ENCODE assay signal across 8 mouse cellular contexts in genomic region chr5:142905038-142905695, GRCm38 (mm10). TPM values are rescaled to one million over a fixed set of nuclear protein-coding genes. Genes with fewer than 3 reads are reported as not detected.
DNase-seq lines count a peak whose midpoint lies in the region; ATAC-seq and TF ChIP-seq lines count a peak whose summit lies in the region.

No protein-coding gene starts in this region.

- H3K36me3 ChIP-seq in hindbrain, embryonic 11.5 days (ENCODE audit: control insufficient read depth, insufficient read depth, low read length), result peaks cover 21% of the 10 kb centered on the region
- H3K36me3 ChIP-seq in midbrain, embryonic 13.5 days, result peaks cover 51% of the 10 kb centered on the region

- peaks cover 22% of the 10 kb centered on the region for H3K4me1 ChIP-seq in bone marrow macrophage, adult 2 months (ENCODE audit: control insufficient read depth, insufficient read depth, low read length)
- H3K4me1 ChIP-seq in hindbrain, embryonic 11.5 days (replicated peaks; ENCODE audit: control insufficient read depth, insufficient read depth, low read length), result peaks cover 11% of the 10 kb centered on the region; the same call in 1 of the 2 replicates
- H3K4me1 ChIP-seq in midbrain, embryonic 13.5 days (replicated peaks), result peaks cover 58% of the 10 kb centered on the region

- no peak for TF ChIP-seq POLR2A in bone marrow macrophage, adult 2 months (IDR thresholded peaks at IDR 0.05; ENCODE audit: borderline replicate concordance, low read depth, low read length)

- H3K9ac ChIP-seq in hindbrain, embryonic 11.5 days (ENCODE audit: low read depth, low read length), result peak overlapping the region; percentile 82
- H3K9ac ChIP-seq in midbrain, embryonic 13.5 days (replicated peaks), result peak overlapping the region; percentile 100

- peak overlapping the region; percentile 100 for H3K27ac ChIP-seq in layer of hippocampus, adult 2 months
- H3K27ac ChIP-seq in bone marrow macrophage, adult 2 months (ENCODE audit: insufficient read depth, low read depth, low read length), result peak overlapping the region; percentile 99
- H3K27ac ChIP-seq in hindbrain, embryonic 11.5 days (ENCODE audit: low read depth, low read length), result peak overlapping the region; percentile 96
- peak overlapping the region; percentile 100 for H3K27ac ChIP-seq in midbrain, embryonic 13.5 days

- WGBS in hindbrain, embryonic 11.5 days, result 5% methylated on average over 27 of the region's 27 CpGs
- WGBS in midbrain, embryonic 13.5 days, result 4% methylated on average over 27 of the region's 27 CpGs

- intact Hi-C loops in left cerebral cortex, postnatal 10 days (cut with DNase I), result loop anchor here (5.0 kb wide), 2 partner anchors 57 to 88 kb away; partner anchors contain the start of genes Fscn1 and Tnrc18

- peak overlapping the region; percentile 82 for H3K4me3 ChIP-seq in layer of hippocampus, adult 2 months
- H3K4me3 ChIP-seq in bone marrow macrophage, adult 2 months (ENCODE audit: insufficient read depth, low read length), result peak overlapping the region; percentile 99
- peak overlapping the region; percentile 59 for H3K4me3 ChIP-seq in hindbrain, embryonic 11.5 days (ENCODE audit: low read depth, low read length)
- peak overlapping the region; percentile 88 for H3K4me3 ChIP-seq in midbrain, embryonic 13.5 days (replicated peaks)

- DNase-seq in layer of hippocampus, adult 2 months (ENCODE audit: low spot score in 2 of 2), result no peak
- DNase-seq in layer of hippocampus, adult 11-12 months (ENCODE audit: low spot score), result no peak
- DNase-seq in hindbrain, embryonic 11.5 days (ENCODE audit: low spot score), result no peak
- DNase-seq in left cerebral cortex, postnatal 10 days (ENCODE audit: extremely low spot score in 1 of 2, low spot score in 2 of 2), result no peak
- DNase-seq in cerebellum, adult 9-11 months, result no peak
- no peak for DNase-seq in thymus, postnatal 10 days (ENCODE audit: low spot score in 2 of 2)

- no peaks in the 10 kb centered on the region for H3K9me3 ChIP-seq in hindbrain, embryonic 11.5 days (ENCODE audit: control insufficient read depth, low read length)
- no peaks in the 10 kb centered on the region for H3K9me3 ChIP-seq in midbrain, embryonic 13.5 days

- TF ChIP-seq CTCF in layer of hippocampus, adult 2 months (conservative IDR thresholded peaks at IDR 0.05), result no peak
- TF ChIP-seq CTCF in bone marrow macrophage, adult 2 months (IDR thresholded peaks at IDR 0.05; ENCODE audit: low read depth, low read length), result no peak

- ATAC-seq in hindbrain, embryonic 11.5 days (ENCODE audit: low FRiP score), result peak; percentile 14
- no peak; the same call in none of the 2 replicates for ATAC-seq in midbrain, embryonic 13.5 days

- H3K4me2 ChIP-seq in hindbrain, embryonic 11.5 days (replicated peaks; ENCODE audit: low read depth, low read length), result peak overlapping the region; percentile 66
- peak overlapping the region; percentile 93 for H3K4me2 ChIP-seq in midbrain, embryonic 13.5 days (replicated peaks)

- H3K27me3 ChIP-seq in hindbrain, embryonic 11.5 days (ENCODE audit: control insufficient read depth, insufficient read depth, low read length), result no peaks in the 10 kb centered on the region
- no peaks in the 10 kb centered on the region for H3K27me3 ChIP-seq in midbrain, embryonic 13.5 days

RNA-seq across cellular contexts. Expression of gene Actb, which starts 1.4 kb away (rescaled TPM):
- total RNA-seq in layer of hippocampus, adult 2 months (2021), result 1,000 to 10,000 TPM; 3,149 to 3,251 TPM
- 8,885 and 10,895 TPM in 2 replicates for polyA plus RNA-seq in bone marrow macrophage, adult 2 months (2012; ENCODE audit: insufficient read depth, insufficient read length, missing spikeins)
- polyA plus RNA-seq in hindbrain, embryonic 11.5 days (2014; fragmentation: Nextera tagmentation; extraction: Ambion mirVana), result 15,671 and 16,656 TPM in 2 replicates
- polyA plus RNA-seq in midbrain, embryonic 13.5 days (2015; fragmentation: Nextera tagmentation; extraction: Ambion mirVana), result 15,567 and 17,404 TPM in 2 replicates
- total RNA-seq in left cerebral cortex, postnatal 10 days (2021), result 1,000 to 10,000 TPM; 3,611 to 3,673 TPM

RNA-seq across cellular contexts. Expression of gene Fbxl18, which starts 9.9 kb away (rescaled TPM):
- total RNA-seq in layer of hippocampus, adult 2 months (2021), result 10 to 100 TPM; 36.7 to 39.9 TPM
- polyA plus RNA-seq in bone marrow macrophage, adult 2 months (2012; ENCODE audit: insufficient read depth, insufficient read length, missing spikeins), result 9.0 and 12.5 TPM in 2 replicates
- 12.1 and 14.5 TPM in 2 replicates for polyA plus RNA-seq in hindbrain, embryonic 11.5 days (2014; fragmentation: Nextera tagmentation; extraction: Ambion mirVana)
- polyA plus RNA-seq in midbrain, embryonic 13.5 days (2015; fragmentation: Nextera tagmentation; extraction: Ambion mirVana), result 40.1 and 40.4 TPM in 2 replicates
- total RNA-seq in left cerebral cortex, postnatal 10 days (2021), result 10 to 100 TPM; 32.3 to 34.8 TPM

RNA-seq across cellular contexts. Expression of gene Fscn1, which starts 55.0 kb away (rescaled TPM):
- 100 to 1,000 TPM; 172 to 173 TPM for total RNA-seq in layer of hippocampus, adult 2 months (2021)
- 2.4 and 3.2 TPM in 2 replicates for polyA plus RNA-seq in bone marrow macrophage, adult 2 months (2012; ENCODE audit: insufficient read depth, insufficient read length, missing spikeins)
- 570 and 615 TPM in 2 replicates for polyA plus RNA-seq in hindbrain, embryonic 11.5 days (2014; fragmentation: Nextera tagmentation; extraction: Ambion mirVana)
- 555 TPM in 2 replicates for polyA plus RNA-seq in midbrain, embryonic 13.5 days (2015; fragmentation: Nextera tagmentation; extraction: Ambion mirVana)
- total RNA-seq in left cerebral cortex, postnatal 10 days (2021), result 100 to 1,000 TPM; 442 to 448 TPM

Comparison
In these comparisons a context has a peak if more than half of its experiments do, and no peak if none do; other contexts are left out.
1. RNA of gene Fscn1, which starts 55.0 kb away (polyA plus RNA-seq): 570 to 615 TPM in hindbrain, embryonic 11.5 days and 555 TPM in midbrain, embryonic 13.5 days; 2.4 to 3.2 TPM in bone marrow macrophage, adult 2 months; every median in the first group is over 100 times any median in the second.
2. Peak in every context shown above with its lines, with median percentiles within 50 percentile points of each other: H3K27ac ChIP-seq and H3K4me3 ChIP-seq.